Mouse (Mus musculus) CH12.LX (cell line): ENCODE measurements around the gene Prrx2. TPM values are rescaled to one million over a fixed set of nuclear protein-coding genes. Genes with fewer than 3 reads are reported as not detected.

Source experiments
- DNase-seq: peaks from one replicate; pipeline ENCODE4 v3.0.0-alpha.2; 2013; ENCODE audit errors: extremely low read depth
- H3K27ac ChIP-seq: 2 replicates; pipeline ENCODE4 v1.5.1; 2012; ENCODE audit warnings: low read depth, mild to moderate bottlenecking, control low read depth, moderate library complexity; ENCODE audit not compliant: insufficient read depth
- H3K27me3 ChIP-seq: replicated peaks from 2 replicates; pipeline ENCODE3; 2012; ENCODE audit warnings: inconsistent platforms
- H3K36me3 ChIP-seq, 2 experiments: replicated peaks in 1 of 2; 2 replicates each; pipeline versions ENCODE3 to v1.6.1; 2012; ENCODE audit warnings: inconsistent platforms in 1 of 2, low read length in 1 of 2, mild to moderate bottlenecking in 1 of 2, mixed read lengths in 1 of 2, moderate library complexity in 1 of 2; ENCODE audit not compliant: control insufficient read depth in 1 of 2, insufficient read depth in 1 of 2
- H3K4me1 ChIP-seq, 2 experiments: 2 replicates each; pipeline ENCODE4 v1.6.1; 2012; ENCODE audit warnings: inconsistent platforms in 1 of 2, moderate library complexity in 1 of 2; ENCODE audit not compliant: insufficient read depth in 2 of 2, control insufficient read depth in 1 of 2
- H3K4me2 ChIP-seq: 2 replicates; pipeline ENCODE4 v1.6.1; 2012; ENCODE audit warnings: low read depth, mild to moderate bottlenecking, control low read depth; ENCODE audit not compliant: poor library complexity, insufficient read depth, severe bottlenecking
- H3K4me3 ChIP-seq, 3 experiments: fragments of 150-350 bp in 1 of 3; sonication (generic) in 1 of 3; replicated peaks in 1 of 3; 2 replicates each; pipeline versions ENCODE3 to v1.5.1; 2011 to 2012; ENCODE audit warnings: low read depth in 2 of 3, low read length in 2 of 3, mild to moderate bottlenecking in 2 of 3, moderate library complexity in 2 of 3, control low read depth in 1 of 3, improper control_type of control experiment in 1 of 3, inconsistent platforms in 1 of 3, mixed read lengths in 1 of 3; ENCODE audit not compliant: poor library complexity in 1 of 3
- H3K79me2 ChIP-seq: replicated peaks from 2 replicates; pipeline ENCODE4 v1.6.1; 2012; ENCODE audit warnings: mild to moderate bottlenecking, moderate library complexity; ENCODE audit not compliant: control insufficient read depth, poor library complexity, insufficient read depth, severe bottlenecking; ENCODE audit errors: extremely low read depth
- H3K9ac ChIP-seq: 2 replicates; pipeline ENCODE4 v1.6.1; 2012; ENCODE audit warnings: low read depth, mild to moderate bottlenecking, control low read depth, moderate library complexity; ENCODE audit not compliant: insufficient read depth
- H3K9me3 ChIP-seq: replicated peaks from 2 replicates; pipeline ENCODE3; 2012; ENCODE audit warnings: low read length, inconsistent platforms, mixed read lengths
- BHLHE40 ChIP-seq: IDR thresholded peaks from 2 replicates; pipeline ENCODE4 v1.6.1; 2011; ENCODE audit warnings: mild to moderate bottlenecking, low read depth, low read length, improper control_type of control experiment
- CHD1 ChIP-seq: IDR thresholded peaks from 2 replicates; pipeline ENCODE4 v1.6.1; 2012; ENCODE audit warnings: low read depth, low read length, improper control_type of control experiment, inconsistent platforms
- E2F4 ChIP-seq: IDR thresholded peaks from 2 replicates; pipeline ENCODE4 v1.6.1; 2011; ENCODE audit warnings: low read depth, low read length, improper control_type of control experiment; ENCODE audit not compliant: insufficient replicate concordance
- ELF1 ChIP-seq: IDR thresholded peaks from 2 replicates; pipeline ENCODE4 v1.6.1; 2014; ENCODE audit warnings: low read depth, mild to moderate bottlenecking, inconsistent platforms, low read length, improper control_type of control experiment
- EP300 ChIP-seq: IDR thresholded peaks from 2 replicates; pipeline ENCODE4 v1.6.1; 2011; ENCODE audit warnings: low read length, improper control_type of control experiment
- ETS1 ChIP-seq: conservative IDR thresholded peaks from 2 replicates; pipeline ENCODE4 v1.6.1; 2012; ENCODE audit warnings: low read depth, mild to moderate bottlenecking, inconsistent platforms, low read length, improper control_type of control experiment, moderate library complexity
- GABPA ChIP-seq: IDR thresholded peaks from 2 replicates; pipeline ENCODE4 v1.6.1; 2012; ENCODE audit warnings: low read depth, low read length, improper control_type of control experiment, inconsistent platforms; ENCODE audit not compliant: insufficient replicate concordance
- JUN ChIP-seq: IDR thresholded peaks from 2 replicates; pipeline ENCODE4 v1.6.1; 2011; ENCODE audit warnings: low read depth, mild to moderate bottlenecking, low read length, improper control_type of control experiment, moderate library complexity; ENCODE audit not compliant: insufficient read depth
- JUND ChIP-seq: conservative IDR thresholded peaks from 2 replicates; pipeline ENCODE4 v1.6.1; 2011; ENCODE audit warnings: low read depth, low read length, improper control_type of control experiment
- MAX ChIP-seq: IDR thresholded peaks from 2 replicates; pipeline ENCODE4 v1.6.1; 2011; ENCODE audit warnings: low read length, improper control_type of control experiment
- MEF2A ChIP-seq: IDR thresholded peaks from 2 replicates; pipeline ENCODE4 v1.6.1; 2014; ENCODE audit warnings: low read depth, mild to moderate bottlenecking, inconsistent platforms, low read length, improper control_type of control experiment, borderline replicate concordance
- MXI1 ChIP-seq: IDR thresholded peaks from 2 replicates; pipeline ENCODE4 v1.6.1; 2011; ENCODE audit warnings: mild to moderate bottlenecking, low read depth, low read length, improper control_type of control experiment
- NRF1 ChIP-seq: IDR thresholded peaks from 2 replicates; pipeline ENCODE4 v1.6.1; 2014; ENCODE audit warnings: low read depth, mild to moderate bottlenecking, inconsistent platforms, low read length, improper control_type of control experiment, moderate library complexity
- PAX5 ChIP-seq: IDR thresholded peaks from 2 replicates; pipeline ENCODE4 v1.6.1; 2012; ENCODE audit warnings: low read length, inconsistent platforms, mixed read lengths
- POLR2A ChIP-seq: IDR thresholded peaks from 2 replicates; pipeline ENCODE4 v1.6.1; 2011; ENCODE audit warnings: low read depth, mild to moderate bottlenecking, improper control_type of control experiment, low read length
- POLR2AphosphoS2 ChIP-seq: IDR thresholded peaks from 2 replicates; pipeline ENCODE4 v1.6.1; 2011; ENCODE audit warnings: low read depth, low read length, improper control_type of control experiment
- RAD21 ChIP-seq: IDR thresholded peaks from 2 replicates; pipeline ENCODE4 v1.6.1; 2011; ENCODE audit warnings: low read depth, mild to moderate bottlenecking, low read length, improper control_type of control experiment, moderate library complexity
- RCOR1 ChIP-seq: conservative IDR thresholded peaks from 2 replicates; pipeline ENCODE4 v1.6.1; 2012; ENCODE audit warnings: low read depth, mild to moderate bottlenecking, inconsistent platforms, low read length, improper control_type of control experiment
- TBP ChIP-seq: conservative IDR thresholded peaks from 2 replicates; pipeline ENCODE4 v1.6.1; 2011; ENCODE audit warnings: low read depth, low read length, improper control_type of control experiment
- TCF12 ChIP-seq: IDR thresholded peaks from 2 replicates; pipeline ENCODE4 v1.6.1; 2014; ENCODE audit warnings: low read depth, mild to moderate bottlenecking, inconsistent platforms, low read length, improper control_type of control experiment
- UBTF ChIP-seq: IDR thresholded peaks from 2 replicates; pipeline ENCODE4 v1.6.1; 2012; ENCODE audit warnings: low read depth, mild to moderate bottlenecking, inconsistent platforms, low read length, improper control_type of control experiment, moderate library complexity
- USF2 ChIP-seq: conservative IDR thresholded peaks from 2 replicates; pipeline ENCODE4 v1.6.1; 2011; ENCODE audit warnings: low read depth, low read length, improper control_type of control experiment
- ZC3H11A ChIP-seq: IDR thresholded peaks from 2 replicates; pipeline ENCODE4 v1.6.1; 2012; ENCODE audit warnings: low read depth, mild to moderate bottlenecking, inconsistent platforms, low read length, improper control_type of control experiment
- ZKSCAN1 ChIP-seq: IDR thresholded peaks from 2 replicates; pipeline ENCODE4 v1.6.1; 2012; ENCODE audit warnings: low read depth, inconsistent platforms, low read length, improper control_type of control experiment, borderline replicate concordance
- ZNF384 ChIP-seq: IDR thresholded peaks from 2 replicates; pipeline ENCODE4 v1.6.1; 2012; ENCODE audit warnings: low read depth, low read length, improper control_type of control experiment, inconsistent platforms
- dilution Hi-C: fragments of 300-500 bp; cut with MboI; formaldehyde crosslinking; loops from 2 replicates; pipeline ENCODE4 v1.14.3; 2020; ENCODE audit warnings: low sequenced_read_pairs; ENCODE audit not compliant: extremely low pct_unique_long_range_greater_than_20kb, extremely low pct_ligation_motif_present
- in situ Hi-C: fragments of 300-500 bp; cut with MboI; formaldehyde crosslinking; loops from 3 replicates; pipeline ENCODE4 v1.14.3; 2019; ENCODE audit warnings: low sequenced_read_pairs, low pct_ligation_motif_present, low pct_unique_long_range_greater_than_20kb, mixed read lengths
- polyA plus RNA-seq: library from polyadenylated mRNA; unstranded; fragments of >175 nt; gene quantifications from 2 replicates; pipeline ENCODE4 v1.2.1, GENCODE M21; 2012; ENCODE audit warnings: low read depth; ENCODE audit not compliant: insufficient read length
- total RNA-seq, 2 experiments: library from RNA; depleted of rRNA; stranded (reverse); fragments of 300-350 nt in 1 of 2; fragments of >200 nt in 1 of 2; gene quantifications; 2 replicates each; pipeline ENCODE4 v1.2.3; 2012 to 2014

Prrx2 gene
- total and polyA plus RNA-seq, 3 experiments: not detected

DNA sequence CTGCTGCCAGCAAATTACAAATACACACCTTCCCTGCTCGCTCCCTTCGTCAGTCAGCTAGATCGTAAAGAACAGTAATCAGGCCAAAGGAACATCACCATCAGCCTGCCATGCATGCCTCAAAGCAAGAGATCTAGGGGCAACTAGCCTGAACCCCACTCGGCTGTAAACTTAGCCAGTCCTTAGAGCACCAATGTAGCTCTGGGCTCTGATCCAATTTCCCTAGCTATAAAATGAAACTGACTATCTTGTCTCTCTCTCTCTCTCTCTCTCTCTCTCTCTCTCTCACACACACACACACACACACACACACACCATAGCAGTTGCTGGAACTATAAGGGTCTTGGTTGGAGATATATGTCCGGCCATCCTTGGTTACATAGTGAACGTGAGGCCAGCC, 69.5 kb downstream of the Prrx2 start:
- DNase-seq: no peak
- no peak overlapping the region for H3K27ac ChIP-seq
- H3K27me3 ChIP-seq: peaks cover 51% of the 10 kb centered on the region
- TF ChIP-seq E2F4: no peak
- no peaks in the 10 kb centered on the region for H3K36me3 ChIP-seq
- H3K9me3 ChIP-seq: no peaks in the 10 kb centered on the region
- no peak overlapping the region for H3K4me3 ChIP-seq
- dilution Hi-C loops (no loop called here), in situ Hi-C loops (no loop called here)
- no peaks in the 10 kb centered on the region for H3K79me2 ChIP-seq
- H3K4me1 ChIP-seq: no peaks in the 10 kb centered on the region; a peak in 1 of 4 replicates
- no peak overlapping the region for H3K9ac ChIP-seq
- no peak overlapping the region for H3K4me2 ChIP-seq

DNA sequence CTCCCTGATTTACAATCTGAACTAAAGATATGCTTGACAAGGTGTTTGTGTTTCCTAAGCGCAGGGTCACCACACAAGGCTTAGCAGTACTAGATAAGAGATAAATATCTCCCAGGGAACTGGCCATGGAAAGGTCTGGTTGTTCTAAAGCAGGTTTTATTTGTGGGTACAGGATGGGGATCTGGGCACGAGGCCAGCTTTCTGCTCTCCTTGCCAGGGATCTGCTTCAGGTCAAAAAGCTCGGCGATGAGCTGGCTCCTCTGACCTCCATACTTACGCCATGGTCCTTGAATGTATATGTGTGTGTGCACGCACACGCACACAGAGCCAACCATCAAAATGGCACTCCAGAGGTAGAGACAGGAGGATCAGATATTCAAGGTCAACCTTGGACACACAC, 70.2 kb downstream of the Prrx2 start:
- in situ Hi-C loops: no loop called here
- H3K36me3 ChIP-seq: no peaks in the 10 kb centered on the region

DNA sequence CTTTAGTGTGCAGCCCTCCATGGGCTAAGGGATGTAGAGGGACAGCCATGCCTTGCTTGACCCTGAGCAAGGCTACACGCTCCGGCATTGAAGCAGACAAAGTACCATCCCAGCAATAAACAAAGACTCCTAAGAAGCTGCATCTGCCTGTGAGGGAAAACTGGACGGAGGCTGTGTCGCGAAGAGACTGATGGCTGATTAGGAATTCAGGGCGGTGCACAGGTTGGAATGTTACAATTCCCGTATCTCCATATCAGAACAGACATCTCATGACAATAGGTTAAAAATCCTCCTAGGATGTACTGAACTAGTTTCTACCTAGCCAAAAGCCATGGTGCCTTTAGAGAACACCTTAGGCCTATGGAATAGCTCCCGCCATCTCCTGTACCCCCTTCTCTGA, 71.1 kb downstream of the Prrx2 start:
- no peaks in the 10 kb centered on the region for H3K9me3 ChIP-seq

More for the DNA sequence above, 70.2 kb downstream of the Prrx2 start:
- Histone ChIP-seq H3K79me2 (no peaks in the 10 kb centered on the region), H3K27ac (no peak overlapping the region), H3K4me2 (no peak overlapping the region), H3K9ac (no peak overlapping the region), H3K9me3 (no peaks in the 10 kb centered on the region), H3K4me1 (no peaks in the 10 kb centered on the region; a peak in 1 of 4 replicates), H3K27me3 (peaks cover 46% of the 10 kb centered on the region), H3K4me3 (no peak overlapping the region)
- TF ChIP-seq JUND: no peak
- no peak for TF ChIP-seq POLR2AphosphoS2
- no peak for TF ChIP-seq MXI1
- TF ChIP-seq ELF1: no peak
- no peak for TF ChIP-seq PAX5
- TF ChIP-seq ETS1: no peak
- no peak for TF ChIP-seq ZKSCAN1
- TF ChIP-seq TBP: no peak
- TF ChIP-seq GABPA: no peak
- TF ChIP-seq BHLHE40: no peak
- no peak for TF ChIP-seq CHD1
- TF ChIP-seq UBTF: no peak
- no peak for TF ChIP-seq USF2
- TF ChIP-seq MAX: no peak
- TF ChIP-seq MEF2A: no peak
- no peak for TF ChIP-seq JUN
- TF ChIP-seq POLR2A: no peak
- TF ChIP-seq RAD21: no peak
- no peak for TF ChIP-seq EP300
- no peak for TF ChIP-seq TCF12
- no peak for DNase-seq
- dilution Hi-C loops: no loop called here

More for the DNA sequence above, 71.1 kb downstream of the Prrx2 start:
- dilution Hi-C loops (no loop called here), in situ Hi-C loops (no loop called here)
- Histone ChIP-seq H3K27me3 (peaks cover 41% of the 10 kb centered on the region), H3K9ac (no peak overlapping the region), H3K4me2 (no peak overlapping the region), H3K79me2 (no peaks in the 10 kb centered on the region), H3K4me3 (no peak overlapping the region), H3K4me1 (no peaks in the 10 kb centered on the region; a peak in 1 of 4 replicates), H3K36me3 (no peaks in the 10 kb centered on the region), H3K27ac (no peak overlapping the region)
- DNase-seq: no peak
- no peak for TF ChIP-seq RCOR1
- TF ChIP-seq EP300: no peak
- TF ChIP-seq UBTF: no peak
- TF ChIP-seq ZC3H11A: no peak
- TF ChIP-seq NRF1: no peak
- no peak for TF ChIP-seq ZNF384
